Mouse (Mus musculus): ENCODE measurements around the gene Fam110a.

- no peak for TF ChIP-seq CTCF (IDR thresholded peaks at IDR 0.05; ENCODE audit: extremely low read depth, insufficient read depth, insufficient read length, insufficient replicate concordance)
- no peak for TF ChIP-seq POLR2A (IDR thresholded peaks at IDR 0.05; ENCODE audit: low read depth, low read length)
These were observed 5.6 kb upstream of the Fam110a start for GRCm38 (mm10) chr2:151985426-151986172.
